Mouse (Mus musculus): ENCODE results near the gene Cerkl.

Cerkl gene

GRCm38 (mm10) chr2:79343115-79343514 is 113.5 kb downstream of the Cerkl start:
- in situ Hi-C loops (cut with MboI; ENCODE audit: low sequenced_read_pairs): no loop called here

DNA sequence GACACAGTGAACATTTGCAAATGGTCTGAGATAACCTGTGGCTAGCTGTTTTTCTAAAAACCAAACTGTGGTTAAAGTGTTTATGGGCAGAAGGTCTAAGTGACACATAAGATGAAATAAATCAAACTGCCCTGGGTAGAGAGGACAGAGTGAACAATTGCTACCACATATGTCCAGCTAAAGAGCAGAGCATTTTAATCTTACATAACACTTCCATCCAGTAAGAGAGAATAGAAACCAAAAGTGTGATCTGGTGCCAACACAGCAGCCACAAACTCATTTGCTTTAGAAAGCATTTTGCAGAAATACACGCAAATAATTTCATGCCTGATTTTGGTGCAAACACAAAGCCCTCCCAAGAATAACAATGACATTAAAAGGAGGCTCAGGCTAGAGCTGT is 117.6 kb downstream of the Cerkl start:
- in situ Hi-C loops (cut with MboI; ENCODE audit: low sequenced_read_pairs): no loop called here

- in situ Hi-C loops (cut with MboI; ENCODE audit: low sequenced_read_pairs): no loop called here
Observed at GRCm38 (mm10) chr2:79336141-79336540, 120.4 kb downstream of the Cerkl start.

DNA sequence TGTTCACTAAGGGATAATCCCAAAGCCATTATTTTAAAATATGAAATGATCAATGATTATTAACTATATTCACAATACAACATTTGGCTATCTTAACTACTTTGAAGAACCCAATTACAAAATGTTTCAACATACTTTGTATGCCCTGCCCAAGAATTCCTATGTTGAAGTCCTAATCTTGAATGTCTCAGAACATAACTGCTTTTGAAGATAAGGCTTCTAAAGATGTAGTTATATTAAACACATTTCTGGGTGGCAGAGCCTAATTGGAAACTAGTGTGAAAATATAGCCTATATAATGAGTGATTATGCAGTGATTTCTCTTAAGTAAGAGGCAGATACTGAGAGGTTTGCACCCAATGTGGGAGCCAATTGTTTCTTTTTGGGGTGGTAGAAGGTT is 121.9 kb downstream of the Cerkl start:
- in situ Hi-C loops (cut with MboI; ENCODE audit: low sequenced_read_pairs): no loop called here

DNA sequence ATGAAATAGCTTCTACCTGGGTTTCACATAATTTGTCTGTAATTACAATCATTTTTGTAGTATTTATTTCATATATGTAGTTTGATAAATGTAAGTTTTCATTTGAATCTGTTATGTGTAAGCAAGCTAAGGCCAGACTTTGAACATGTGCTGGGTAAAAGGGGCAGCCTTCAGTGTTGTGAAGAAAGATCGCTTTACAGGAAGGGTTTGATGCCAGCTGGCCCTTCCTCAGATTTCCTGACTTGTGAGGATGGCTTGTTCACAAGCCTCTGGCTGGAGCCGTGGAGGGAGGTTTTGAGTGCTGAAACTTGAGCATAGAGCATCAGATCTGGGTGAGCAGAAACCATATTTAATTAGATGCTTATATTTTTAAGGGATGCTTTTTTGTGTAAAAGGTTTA is 128.5 kb downstream of the Cerkl start:
- in situ Hi-C loops (cut with MboI; ENCODE audit: low sequenced_read_pairs): no loop called here

DNA sequence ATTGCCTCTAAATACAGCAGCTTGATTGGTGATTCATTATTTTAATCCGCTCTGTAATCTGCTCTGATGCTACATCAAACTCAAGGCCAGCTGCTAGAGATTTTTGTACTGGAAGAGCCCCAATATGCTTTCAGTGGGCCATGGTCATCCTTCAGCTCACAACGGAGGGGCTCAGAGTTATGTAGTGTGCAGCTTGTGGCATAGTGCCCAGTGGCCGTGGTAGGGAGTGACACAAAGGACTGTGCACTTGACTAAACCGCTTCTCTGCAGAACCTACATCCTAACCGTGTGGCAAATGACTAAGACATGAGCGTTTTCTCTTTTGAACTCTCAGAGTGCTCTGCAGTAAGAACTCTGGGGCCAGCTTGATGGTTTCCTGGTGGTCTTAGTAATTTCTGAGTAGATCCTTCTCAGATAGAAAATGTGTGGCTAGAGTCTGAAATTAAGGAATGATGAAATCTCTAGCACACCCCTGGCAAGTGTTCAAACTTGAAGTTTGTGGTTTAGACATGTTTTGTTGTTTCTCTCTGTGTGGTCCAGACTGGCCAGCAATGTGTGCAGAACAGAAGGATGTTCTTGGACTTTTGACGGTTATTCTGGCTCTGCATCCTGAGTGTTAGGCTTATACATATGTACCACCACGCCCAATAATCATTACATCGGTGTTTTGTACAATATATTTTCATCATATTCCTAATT is 140.3 kb downstream of the Cerkl start:
- in situ Hi-C loops (cut with MboI; ENCODE audit: low sequenced_read_pairs): no loop called here

GRCm38 (mm10) chr2:79315108-79315507 is 141.5 kb downstream of the Cerkl start:
- in situ Hi-C loops (cut with MboI; ENCODE audit: low sequenced_read_pairs): no loop called here

GRCm38 (mm10) chr2:79312499-79312898 is 144.1 kb downstream of the Cerkl start:
- in situ Hi-C loops (cut with MboI; ENCODE audit: low sequenced_read_pairs): no loop called here

DNA sequence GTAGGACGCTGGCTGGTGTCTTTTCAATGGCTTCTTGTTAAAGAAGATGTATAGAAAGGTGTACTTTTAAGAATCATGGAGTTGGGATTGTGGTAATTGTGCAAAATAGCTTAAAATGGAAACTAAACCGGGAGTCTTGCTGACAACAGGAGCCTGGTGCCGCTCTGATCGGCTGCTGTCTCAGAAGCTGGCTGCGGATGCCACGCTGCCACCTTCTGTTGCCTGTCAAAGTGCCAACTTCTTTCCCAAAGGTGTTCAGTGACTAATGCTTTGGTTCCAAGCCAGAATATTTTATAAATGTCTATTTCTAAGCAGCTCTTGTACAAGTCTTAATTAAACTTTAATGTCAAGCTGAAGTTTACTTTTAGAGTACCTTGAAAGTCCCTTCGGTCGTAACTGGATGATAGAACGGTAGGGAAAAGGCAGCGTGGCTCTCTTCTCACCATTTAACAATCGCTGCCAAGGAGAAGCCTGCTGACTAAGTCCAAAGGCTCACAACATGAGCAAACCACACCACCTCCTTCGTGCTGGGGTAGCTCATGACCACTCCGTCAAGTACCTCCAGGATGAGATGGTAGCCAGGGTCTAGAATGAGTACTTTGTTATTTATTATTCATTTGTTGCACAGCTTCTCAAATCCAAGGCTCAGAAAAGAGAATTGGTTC is 147.0 kb downstream of the Cerkl start:
- in situ Hi-C loops (cut with MboI; ENCODE audit: low sequenced_read_pairs): no loop called here

DNA sequence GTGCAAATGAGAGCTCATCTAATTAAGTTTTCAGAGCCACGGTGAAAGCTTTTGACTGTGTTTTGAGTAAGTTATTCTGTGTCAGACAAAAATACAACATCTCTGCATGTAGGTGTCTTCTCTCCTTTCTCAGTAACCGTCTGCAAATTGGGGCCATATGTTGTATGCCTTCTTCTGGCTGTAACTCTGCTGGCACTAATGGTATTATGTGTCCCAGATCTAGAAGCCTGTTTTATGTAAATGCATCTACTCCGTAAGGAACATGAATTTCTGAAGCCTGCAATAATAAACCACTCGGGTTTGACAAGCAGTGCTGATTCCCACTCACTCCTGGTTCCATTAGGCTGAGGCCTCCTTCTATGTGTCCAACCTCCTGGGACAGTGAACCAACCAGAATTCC is 149.0 kb downstream of the Cerkl start:
- in situ Hi-C loops (cut with MboI; ENCODE audit: low sequenced_read_pairs): no loop called here

DNA sequence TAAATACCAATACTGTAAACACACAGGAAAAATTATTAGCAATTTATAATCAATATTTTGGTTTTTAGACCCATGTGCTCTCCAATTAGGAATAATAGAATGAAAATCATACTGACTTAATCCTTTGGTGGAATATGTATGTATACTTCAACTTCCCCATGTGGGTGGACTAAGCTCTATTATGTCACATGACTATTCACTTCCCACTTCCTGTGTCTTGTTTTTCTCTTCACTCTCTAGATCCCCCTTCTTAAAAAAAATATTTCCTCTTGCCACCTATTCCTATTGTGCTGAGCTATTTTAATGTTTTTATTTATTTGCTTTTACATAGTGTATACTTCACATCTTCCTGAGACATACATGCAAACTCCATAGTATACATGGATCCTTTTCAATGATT is 154.2 kb downstream of the Cerkl start:
- in situ Hi-C loops (cut with MboI; ENCODE audit: low sequenced_read_pairs): no loop called here

GRCm38 (mm10) chr2:79292431-79292830 is 164.2 kb downstream of the Cerkl start:
- in situ Hi-C loops (cut with MboI; ENCODE audit: low sequenced_read_pairs): no loop called here

DNA sequence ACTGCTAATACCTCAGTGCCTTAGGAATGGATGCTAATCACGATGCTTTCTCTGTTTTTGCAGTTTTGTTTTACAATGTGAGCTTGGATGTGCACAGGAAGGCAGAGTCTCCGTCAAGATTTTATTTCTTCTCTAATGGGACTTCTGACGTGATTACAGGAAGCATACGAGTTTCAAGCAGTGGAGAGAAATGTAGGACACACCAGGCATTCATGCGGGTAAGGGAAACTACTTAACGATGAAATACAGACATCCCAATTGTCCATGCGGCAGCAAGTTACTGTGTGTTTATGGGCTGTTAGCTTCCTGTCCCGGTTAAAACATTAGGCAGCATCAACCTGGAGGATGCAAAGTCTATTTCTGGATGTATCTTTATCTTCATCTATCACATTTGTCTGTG is 164.7 kb downstream of the Cerkl start:
- in situ Hi-C loops (cut with MboI; ENCODE audit: low sequenced_read_pairs): no loop called here

- in situ Hi-C loops (cut with MboI; ENCODE audit: low sequenced_read_pairs): no loop called here
Observed at GRCm38 (mm10) chr2:79290149-79290548, 166.4 kb downstream of the Cerkl start.

DNA sequence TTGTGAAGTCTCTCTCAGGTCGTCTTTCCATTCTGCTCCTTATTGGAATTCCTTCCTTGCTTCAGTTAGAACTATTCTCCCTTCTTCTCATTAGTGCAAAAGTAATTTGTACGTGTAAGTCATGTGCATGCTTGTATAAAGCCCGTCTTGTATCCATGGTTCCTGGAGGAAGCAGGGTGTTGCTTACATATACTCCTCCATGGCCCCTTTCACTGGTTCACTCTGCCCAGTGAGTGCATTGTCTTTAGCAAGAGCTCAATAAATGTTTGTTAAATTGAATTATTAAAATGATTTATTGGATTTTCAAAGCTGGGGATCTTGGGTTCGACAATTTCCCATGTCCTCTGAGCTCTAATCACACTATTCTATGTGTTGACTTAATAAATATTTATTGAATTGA is 172.4 kb downstream of the Cerkl start:
- in situ Hi-C loops (cut with MboI; ENCODE audit: low sequenced_read_pairs): no loop called here

All from CH12F3 (cell line).